14 mouse cellular contexts compared by ENCODE assay signal in the genomic region with DNA sequence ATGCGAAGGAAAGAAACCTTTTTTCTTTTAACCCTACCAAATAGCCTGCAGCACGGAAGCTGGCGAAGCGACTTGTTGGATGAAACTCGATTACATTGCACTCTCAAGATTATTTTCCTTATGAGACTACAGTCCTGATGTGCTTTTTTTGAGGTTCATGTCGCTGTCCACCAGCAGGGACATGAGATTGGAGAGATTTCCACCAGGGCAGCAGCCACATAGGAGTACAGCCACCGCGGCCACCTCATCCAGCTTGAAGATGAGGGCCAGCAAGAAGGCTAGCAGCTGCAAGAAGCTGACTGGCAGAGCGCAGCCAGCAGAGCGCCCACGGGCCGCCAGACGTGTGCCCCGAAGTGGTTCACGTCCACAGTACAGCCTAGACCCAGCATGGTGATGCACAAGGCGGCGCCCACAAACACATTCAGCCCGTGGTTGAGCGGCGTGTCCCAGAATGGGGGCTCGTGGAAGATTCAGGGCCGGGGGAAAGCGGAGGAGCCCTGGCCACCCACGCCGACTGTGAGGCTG. TPM values are rescaled to one million over a fixed set of nuclear protein-coding genes. Genes with fewer than 3 reads are reported as not detected.
A peak's percentile ranks its signal among the peaks of the same experiment; 100 is the strongest.
DNase-seq lines count a peak whose midpoint lies in the region; ATAC-seq lines count a peak whose summit lies in the region.
"Not testable (repeated sequence)": the region's sequence is repeated elsewhere in the genome, so short reads cannot be mapped to it uniquely, and the experiment has no call there.
"Had no signal": no experiment of that assay in that cellular context is flagged by ENCODE, and none has a peak within 500 bp of the region (broad histone marks: within the 10 kb centered on the region; RNA-seq: fewer than 3 reads in every experiment).

No protein-coding gene starts in this region.

- H3K9me3 ChIP-seq in ES-E14 (ENCODE audit: control insufficient read depth, insufficient read depth, low read depth, low read length); forebrain, embryonic 11.5 days (ENCODE audit: control insufficient read depth, low read length); heart, embryonic 13.5 days; hindbrain, embryonic 16.5 days (ENCODE audit: control insufficient read depth, low read length); limb, embryonic 11.5 days (ENCODE audit: control insufficient read depth, low read length); lung, embryonic 15.5 days; midbrain, embryonic 16.5 days (replicated peaks; ENCODE audit: control insufficient read depth, low read length, poor library complexity, severe bottlenecking); stomach, embryonic 15.5 days: not testable (repeated sequence)

- not testable (repeated sequence) for DNase-seq in ES-E14 (ENCODE audit: low read depth, low spot score)
- peak; percentile 65 for DNase-seq in forebrain, embryonic 11.5 days (ENCODE audit: low spot score)
- peak; percentile 24 for DNase-seq in limb, embryonic 11.5 days (ENCODE audit: low spot score)

- H3K4me1 ChIP-seq in ES-E14 (ENCODE audit: control insufficient read depth in 2 of 2, insufficient read depth in 2 of 2, low read length in 2 of 2, poor library complexity in 1 of 2); forebrain, embryonic 11.5 days (replicated peaks; ENCODE audit: control insufficient read depth, insufficient read depth, low read length); heart, embryonic 13.5 days; hindbrain, embryonic 16.5 days (ENCODE audit: control insufficient read depth, insufficient read depth, low read depth, low read length); limb, embryonic 11.5 days (ENCODE audit: control insufficient read depth, insufficient read depth, low read length); lung, embryonic 15.5 days; midbrain, embryonic 16.5 days (ENCODE audit: control insufficient read depth, insufficient read depth, low read length); stomach, embryonic 15.5 days: not testable (repeated sequence)

- WGBS in forebrain, embryonic 11.5 days = 46% methylated on average over 25 of the region's 25 CpGs
- 36% methylated on average over 25 of the region's 25 CpGs for WGBS in heart, embryonic 13.5 days
- 44% methylated on average over 25 of the region's 25 CpGs for WGBS in hindbrain, embryonic 16.5 days
- 46% methylated on average over 25 of the region's 25 CpGs for WGBS in limb, embryonic 11.5 days
- WGBS in lung, embryonic 15.5 days = 34% methylated on average over 25 of the region's 25 CpGs
- 43% methylated on average over 25 of the region's 25 CpGs for WGBS in midbrain, embryonic 16.5 days
- 39% methylated on average over 25 of the region's 25 CpGs for WGBS in stomach, embryonic 15.5 days

- peak overlapping the region; percentile 36 to 63 for H3K4me3 ChIP-seq in ES-E14 (ENCODE audit: insufficient read depth in 1 of 2, low read depth in 1 of 2, low read length in 2 of 2, poor library complexity in 1 of 2, severe bottlenecking in 1 of 2)
- peak overlapping the region; percentile 31; the same call in 1 of the 2 replicates for H3K4me3 ChIP-seq in forebrain, embryonic 11.5 days (ENCODE audit: low read depth, low read length)
- peak overlapping the region; percentile 53 for H3K4me3 ChIP-seq in heart, embryonic 13.5 days
- peak overlapping the region; percentile 45 for H3K4me3 ChIP-seq in hindbrain, embryonic 16.5 days (ENCODE audit: low read length)
- peak overlapping the region; percentile 37 for H3K4me3 ChIP-seq in limb, embryonic 11.5 days (ENCODE audit: low read depth, low read length)
- H3K4me3 ChIP-seq in lung, embryonic 15.5 days = peak overlapping the region; percentile 37
- H3K4me3 ChIP-seq in midbrain, embryonic 16.5 days (ENCODE audit: low read depth, low read length) = peak overlapping the region; percentile 39
- H3K4me3 ChIP-seq in stomach, embryonic 15.5 days (replicated peaks) = peak overlapping the region; percentile 37

- not testable (repeated sequence) for H3K27ac ChIP-seq in ES-E14 (ENCODE audit: insufficient read depth, low read depth, low read length, poor library complexity, severe bottlenecking); forebrain, embryonic 11.5 days (ENCODE audit: low read depth, low read length); heart, embryonic 13.5 days (replicated peaks); hindbrain, embryonic 16.5 days (ENCODE audit: low read depth, low read length); limb, embryonic 11.5 days (replicated peaks; ENCODE audit: low read depth, low read length); lung, embryonic 15.5 days; midbrain, embryonic 16.5 days (ENCODE audit: low read length); stomach, embryonic 15.5 days

- in situ Hi-C loops in ES-E14 (cut with MboI; ENCODE audit: low sequenced_read_pairs in 2 of 2, unreplicated experiment in 2 of 2) = not testable (repeated sequence)

- not testable (repeated sequence) for H3K36me3 ChIP-seq in ES-E14 (ENCODE audit: control insufficient read depth, insufficient read depth, low read length, poor library complexity, severe bottlenecking); forebrain, embryonic 11.5 days (ENCODE audit: control insufficient read depth, insufficient read depth, low read length); heart, embryonic 13.5 days; hindbrain, embryonic 16.5 days (ENCODE audit: control insufficient read depth, insufficient read depth, low read length); limb, embryonic 11.5 days (ENCODE audit: control insufficient read depth, insufficient read depth, low read length); lung, embryonic 15.5 days; midbrain, embryonic 16.5 days (ENCODE audit: control insufficient read depth, insufficient read depth, low read length); stomach, embryonic 15.5 days

- not testable (repeated sequence) for H3K27me3 ChIP-seq in forebrain, embryonic 11.5 days (ENCODE audit: control insufficient read depth, insufficient read depth, low read length); hindbrain, embryonic 16.5 days (replicated peaks; ENCODE audit: control insufficient read depth, insufficient read depth, low read length); limb, embryonic 11.5 days (ENCODE audit: control insufficient read depth, insufficient read depth, low read length); midbrain, embryonic 16.5 days (ENCODE audit: control insufficient read depth, insufficient read depth, low read depth, low read length)
- peaks cover 41% of the 10 kb centered on the region for H3K27me3 ChIP-seq in heart, embryonic 13.5 days (replicated peaks)
- H3K27me3 ChIP-seq in lung, embryonic 15.5 days = peaks cover 26% of the 10 kb centered on the region; the same call in 1 of the 2 replicates
- peaks cover 13% of the 10 kb centered on the region for H3K27me3 ChIP-seq in stomach, embryonic 15.5 days (replicated peaks)

- peak; percentile 53 for ATAC-seq in forebrain, embryonic 11.5 days (replicated peaks; ENCODE audit: low FRiP score)
- not testable (repeated sequence) for ATAC-seq in heart, embryonic 13.5 days (ENCODE audit: extremely low read depth, insufficient number of reproducible peaks, low FRiP score, low TSS enrichment); stomach, embryonic 15.5 days (ENCODE audit: insufficient read depth, low FRiP score, low read depth)
- peak; percentile 61 for ATAC-seq in hindbrain, embryonic 16.5 days
- ATAC-seq in limb, embryonic 11.5 days (ENCODE audit: insufficient number of reproducible peaks, low FRiP score, low TSS enrichment, low read depth) = 0 out of 2 replicates have a peak, but pooled peaks have one; percentile 9
- 0 out of 2 replicates have a peak, but pooled peaks have one; percentile 39 for ATAC-seq in lung, embryonic 15.5 days (ENCODE audit: borderline replicate concordance, extremely low read depth, low FRiP score, low TSS enrichment)
- ATAC-seq in midbrain, embryonic 16.5 days = peak; percentile 73

- H3K9ac ChIP-seq in ES-E14 (ENCODE audit: insufficient read depth, low read depth, low read length, poor library complexity, severe bottlenecking); forebrain, embryonic 11.5 days (ENCODE audit: low read length); limb, embryonic 11.5 days (ENCODE audit: low read length); lung, embryonic 15.5 days; stomach, embryonic 15.5 days: not testable (repeated sequence)
- H3K9ac ChIP-seq in heart, embryonic 13.5 days = peak overlapping the region; percentile 66; the same call in 1 of the 2 replicates
- peak overlapping the region; percentile 59 for H3K9ac ChIP-seq in hindbrain, embryonic 16.5 days (ENCODE audit: low read depth, low read length)
- H3K9ac ChIP-seq in midbrain, embryonic 16.5 days (ENCODE audit: low read depth, low read length) = peak overlapping the region; percentile 60

- peak overlapping the region; percentile 60 for H3K4me2 ChIP-seq in forebrain, embryonic 11.5 days (ENCODE audit: low read depth, low read length, severe bottlenecking)
- H3K4me2 ChIP-seq in heart, embryonic 13.5 days = peak overlapping the region; percentile 77
- peak overlapping the region; percentile 67 for H3K4me2 ChIP-seq in hindbrain, embryonic 16.5 days (ENCODE audit: low read length)
- H3K4me2 ChIP-seq in limb, embryonic 11.5 days (ENCODE audit: low read depth, severe bottlenecking) = peak overlapping the region; percentile 71
- H3K4me2 ChIP-seq in lung, embryonic 15.5 days = peak overlapping the region; percentile 74
- H3K4me2 ChIP-seq in midbrain, embryonic 16.5 days (ENCODE audit: low read length) = peak overlapping the region; percentile 62
- peak overlapping the region; percentile 76 for H3K4me2 ChIP-seq in stomach, embryonic 15.5 days

RNA-seq across cellular contexts. Expression of a gene that starts 0.6 kb away (rescaled TPM):
- not detected in 2 replicates for total RNA-seq in ES-E14 (2012; rRNA removed)
- 1.3 and 2.0 TPM in 2 replicates for polyA plus RNA-seq in forebrain, embryonic 11.5 days (2014; fragmentation: Nextera tagmentation; extraction: Ambion mirVana)
- 0.23 TPM in 1 of 2 replicates, not detected in the other for polyA plus RNA-seq in heart, embryonic 13.5 days (2015; fragmentation: Nextera tagmentation; extraction: Ambion mirVana)
- polyA plus RNA-seq in hindbrain, embryonic 16.5 days (2015; fragmentation: Nextera tagmentation; extraction: Ambion mirVana) = 8.3 and 8.4 TPM in 2 replicates
- 0.81 and 1.6 TPM in 2 replicates for polyA plus RNA-seq in limb, embryonic 11.5 days (2014; fragmentation: Nextera tagmentation; extraction: Ambion mirVana)
- polyA plus RNA-seq in lung, embryonic 15.5 days (2015; fragmentation: Nextera tagmentation; extraction: Ambion mirVana) = 0.14 and 0.16 TPM in 2 replicates
- polyA plus RNA-seq in midbrain, embryonic 16.5 days (2015; fragmentation: Nextera tagmentation; extraction: Ambion mirVana) = 5.2 and 10.3 TPM in 2 replicates
- 0.41 and 0.67 TPM in 2 replicates for polyA plus RNA-seq in stomach, embryonic 15.5 days (2015; fragmentation: Nextera tagmentation; extraction: Ambion mirVana)
- total RNA-seq: gastrocnemius, postnatal 10 days; heart, postnatal 10 days had no signal
- polyA plus RNA-seq: cortical plate, adult 2 months had no signal

RNA-seq across cellular contexts. Expression of a gene that starts 5.7 kb away (rescaled TPM):
- 0.22 TPM in 1 of 2 replicates, not detected in the other for total RNA-seq in ES-E14 (2012; rRNA removed)
- 0.36 and 0.63 TPM in 2 replicates for polyA plus RNA-seq in forebrain, embryonic 11.5 days (2014; fragmentation: Nextera tagmentation; extraction: Ambion mirVana)
- polyA plus RNA-seq in heart, embryonic 13.5 days (2015; fragmentation: Nextera tagmentation; extraction: Ambion mirVana) = 0.15 and 0.25 TPM in 2 replicates
- polyA plus RNA-seq in hindbrain, embryonic 16.5 days (2015; fragmentation: Nextera tagmentation; extraction: Ambion mirVana) = 4.4 and 5.4 TPM in 2 replicates
- 0.55 and 1.3 TPM in 2 replicates for polyA plus RNA-seq in limb, embryonic 11.5 days (2014; fragmentation: Nextera tagmentation; extraction: Ambion mirVana)
- not detected in 2 replicates for polyA plus RNA-seq in lung, embryonic 15.5 days (2015; fragmentation: Nextera tagmentation; extraction: Ambion mirVana)
- polyA plus RNA-seq in midbrain, embryonic 16.5 days (2015; fragmentation: Nextera tagmentation; extraction: Ambion mirVana) = 3.0 and 4.9 TPM in 2 replicates
- polyA plus RNA-seq in stomach, embryonic 15.5 days (2015; fragmentation: Nextera tagmentation; extraction: Ambion mirVana) = 0.13 and 0.21 TPM in 2 replicates
- total RNA-seq: gastrocnemius, postnatal 10 days; heart, postnatal 10 days had no signal

RNA-seq across cellular contexts. Expression of a gene that starts 27.2 kb away (rescaled TPM):
- 10.6 and 13.4 TPM in 2 replicates for total RNA-seq in ES-E14 (2012; rRNA removed)
- polyA plus RNA-seq in forebrain, embryonic 11.5 days (2014; fragmentation: Nextera tagmentation; extraction: Ambion mirVana) = 24.3 and 24.9 TPM in 2 replicates
- 8.6 and 10.4 TPM in 2 replicates for polyA plus RNA-seq in heart, embryonic 13.5 days (2015; fragmentation: Nextera tagmentation; extraction: Ambion mirVana)
- polyA plus RNA-seq in hindbrain, embryonic 16.5 days (2015; fragmentation: Nextera tagmentation; extraction: Ambion mirVana) = 9.3 and 11.6 TPM in 2 replicates
- polyA plus RNA-seq in limb, embryonic 11.5 days (2014; fragmentation: Nextera tagmentation; extraction: Ambion mirVana) = 27.0 and 28.6 TPM in 2 replicates
- 15.1 and 16.7 TPM in 2 replicates for polyA plus RNA-seq in lung, embryonic 15.5 days (2015; fragmentation: Nextera tagmentation; extraction: Ambion mirVana)
- 11.2 and 13.8 TPM in 2 replicates for polyA plus RNA-seq in midbrain, embryonic 16.5 days (2015; fragmentation: Nextera tagmentation; extraction: Ambion mirVana)
- 18.1 and 18.5 TPM in 2 replicates for polyA plus RNA-seq in stomach, embryonic 15.5 days (2015; fragmentation: Nextera tagmentation; extraction: Ambion mirVana)

RNA-seq across cellular contexts. Expression of a gene that starts 57.3 kb away (rescaled TPM):
- not detected in 2 replicates for total RNA-seq in ES-E14 (2012; rRNA removed)
- polyA plus RNA-seq in forebrain, embryonic 11.5 days (2014; fragmentation: Nextera tagmentation; extraction: Ambion mirVana) = not detected in 2 replicates
- polyA plus RNA-seq in heart, embryonic 13.5 days (2015; fragmentation: Nextera tagmentation; extraction: Ambion mirVana) = not detected in 2 replicates
- polyA plus RNA-seq in hindbrain, embryonic 16.5 days (2015; fragmentation: Nextera tagmentation; extraction: Ambion mirVana) = not detected in 2 replicates
- polyA plus RNA-seq in limb, embryonic 11.5 days (2014; fragmentation: Nextera tagmentation; extraction: Ambion mirVana) = not detected in 2 replicates
- 0.06 TPM in 1 of 2 replicates, not detected in the other for polyA plus RNA-seq in lung, embryonic 15.5 days (2015; fragmentation: Nextera tagmentation; extraction: Ambion mirVana)
- not detected in 2 replicates for polyA plus RNA-seq in midbrain, embryonic 16.5 days (2015; fragmentation: Nextera tagmentation; extraction: Ambion mirVana)
- not detected in 2 replicates for polyA plus RNA-seq in stomach, embryonic 15.5 days (2015; fragmentation: Nextera tagmentation; extraction: Ambion mirVana)
- total RNA-seq: gastrocnemius, postnatal 10 days; heart, postnatal 10 days; layer of hippocampus, adult 2 months; left cerebral cortex, adult 8-10 months had no signal
- polyA plus RNA-seq: cortical plate, adult 2 months; kidney, adult 2 months had no signal
